Mouse (Mus musculus): Measurements from ENCODE around the gene Mcm7.
"Not testable (repeated sequence)": the region's sequence is repeated elsewhere in the genome, so short reads cannot be mapped to it uniquely, and the experiment has no call there.

DNA sequence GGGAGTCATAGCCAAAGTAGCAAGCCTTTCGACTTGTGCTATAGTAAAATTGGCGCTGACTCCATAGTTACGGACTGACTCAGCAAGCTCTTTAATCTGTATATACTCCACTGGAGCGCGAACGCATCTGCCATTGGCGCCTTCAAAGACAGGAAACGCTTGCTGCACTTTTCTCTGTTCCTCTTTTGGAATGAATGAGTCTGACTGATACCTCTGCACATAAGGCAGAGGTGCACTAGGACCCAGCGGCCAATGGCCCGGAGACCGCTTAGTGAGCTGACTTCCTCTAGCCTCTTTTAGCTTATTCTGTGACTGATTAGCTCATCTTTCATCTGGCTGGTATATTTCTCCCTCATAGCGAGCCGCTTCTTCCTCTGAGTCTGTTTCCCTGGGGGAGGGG lies 44.4 kb upstream of the Mcm7 start:
- TF ChIP-seq USF1 (IDR thresholded peaks at IDR 0.05; ENCODE audit: low read depth); POLR2A (IDR thresholded peaks at IDR 0.05; ENCODE audit: insufficient read length, low read depth); REST (IDR thresholded peaks at IDR 0.05; ENCODE audit: insufficient read depth, insufficient read length); MYOG (IDR thresholded peaks at IDR 0.05; ENCODE audit: control insufficient read depth in 1 of 3, insufficient read depth in 1 of 3, insufficient read length in 2 of 3, low read depth in 2 of 3); MYOD1 (IDR thresholded peaks at IDR 0.05; ENCODE audit: control insufficient read depth in 1 of 3, insufficient read length in 2 of 3, low read depth in 2 of 3); MAX (IDR thresholded peaks at IDR 0.05; ENCODE audit: low read depth); E2F4 (IDR thresholded peaks at IDR 0.05; ENCODE audit: insufficient read depth); POLR2AphosphoS2 (IDR thresholded peaks at IDR 0.05; ENCODE audit: insufficient read length, low read depth); TCF3 (IDR thresholded peaks at IDR 0.05; ENCODE audit: insufficient read length, low read depth); CEBPB (IDR thresholded peaks at IDR 0.05; ENCODE audit: insufficient read depth, poor library complexity, severe bottlenecking): not testable (repeated sequence)

Data from myocyte (in vitro differentiated cells).